In genomic region chr4:81006546-81006945, GRCm38 (mm10) we compare ENCODE assay signal across 17 mouse cellular contexts.
"Had no signal": no experiment of that assay in that cellular context is flagged by ENCODE, and none has a peak within 500 bp of the region (broad histone marks: within the 10 kb centered on the region; RNA-seq: fewer than 3 reads in every experiment).

No protein-coding gene starts in this region.

- ATAC-seq: intestine, embryonic 16.5 days; midbrain, embryonic 15.5 days had no signal

- H3K4me3 ChIP-seq: limb, embryonic 12.5 days; megakaryocyte, embryonic 14.5 days; midbrain, embryonic 15.5 days; neural tube, embryonic 13.5 days had no signal

- H3K27ac ChIP-seq: limb, embryonic 12.5 days; liver, embryonic 14.5 days; midbrain, embryonic 15.5 days; neural tube, embryonic 13.5 days had no signal

- H3K9ac ChIP-seq: limb, embryonic 12.5 days; liver, embryonic 14.5 days; lung, embryonic 14.5 days; midbrain, embryonic 15.5 days; neural tube, embryonic 13.5 days had no signal

- H3K36me3 ChIP-seq: limb, embryonic 12.5 days; midbrain, embryonic 15.5 days; neural tube, embryonic 13.5 days had no signal

- H3K9me3 ChIP-seq: limb, embryonic 12.5 days; midbrain, embryonic 15.5 days; neural tube, embryonic 13.5 days had no signal

- DNase-seq: kidney, postnatal 10 days; layer of hippocampus, postnatal 36 days; liver; lung, embryonic 14.5 days; lung, postnatal 36 days; retina, postnatal 1 day; right cerebral cortex, postnatal 4 days; spleen, adult 18-20 months; thymus, adult 18-20 months; thymus, postnatal 14 days had no signal

- H3K4me1 ChIP-seq: limb, embryonic 12.5 days; megakaryocyte, embryonic 14.5 days; midbrain, embryonic 15.5 days; neural tube, embryonic 13.5 days had no signal

- H3K27me3 ChIP-seq: limb, embryonic 12.5 days; megakaryocyte, embryonic 14.5 days; midbrain, embryonic 15.5 days; neural tube, embryonic 13.5 days had no signal

- H3K4me2 ChIP-seq: limb, embryonic 12.5 days; lung, embryonic 14.5 days; midbrain, embryonic 11.5 days; midbrain, embryonic 15.5 days; neural tube, embryonic 13.5 days had no signal
